Mouse (Mus musculus) midbrain, embryonic 14.5 days (tissue): ENCODE results near the gene Zfp750. TPM values are rescaled to one million over a fixed set of nuclear protein-coding genes. Genes with fewer than 3 reads are reported as not detected.

ENCODE experiments used
- polyA plus RNA-seq: library from polyadenylated mRNA; unstranded; fragments of >200 nt; fragmentation: Nextera tagmentation; extraction: Ambion mirVana; gene quantifications from 2 replicates; pipeline ENCODE4 v1.2.1, GENCODE M21; 2014

Gene Zfp750
- polyA plus RNA-seq, 1 experiment from 2014 or later: 0.12 TPM

Other genes starting within 250 kb of the Zfp750 start
- gene Wdr45b, start 164.9 kb downstream of the Zfp750 start, polyA plus RNA-seq: 81.4 and 95.3 TPM in 2 replicates
- 9.2 and 10.8 TPM in 2 replicates for gene Rab40b, start 131.1 kb downstream of the Zfp750 start, polyA plus RNA-seq
- 7.7 and 7.8 TPM in 2 replicates for gene Fn3krp, start 97.9 kb downstream of the Zfp750 start, polyA plus RNA-seq
- 3.7 and 3.9 TPM in 2 replicates for gene Fn3k, start 84.4 kb downstream of the Zfp750 start, polyA plus RNA-seq
- gene Tbcd, start 67.4 kb downstream of the Zfp750 start, polyA plus RNA-seq: 45.8 and 55.6 TPM in 2 replicates
- 4.8 and 6.5 TPM in 2 replicates for gene B3gntl1, start 153.8 kb upstream of the Zfp750 start, polyA plus RNA-seq
- gene Metrnl, start 182.2 kb upstream of the Zfp750 start, polyA plus RNA-seq: 10.2 and 11.0 TPM in 2 replicates